Mouse (Mus musculus) layer of hippocampus, adult 2 months (tissue): ENCODE data around the gene Zfp628. TPM values are rescaled to one million over a fixed set of nuclear protein-coding genes. Genes with fewer than 3 reads are reported as not detected.
A peak's percentile ranks its signal among the peaks of the same experiment; 100 is the strongest.
"Not testable (repeated sequence)": the region's sequence is repeated elsewhere in the genome, so short reads cannot be mapped to it uniquely, and the experiment has no call there.

Source experiments
- DNase-seq, 2 experiments: peaks; one replicate each; pipeline ENCODE4 v3.0.0; 2022; ENCODE audit warnings: low spot score in 2 of 2
- H3K27ac ChIP-seq: fragments of 200-600 bp; 2 replicates; pipeline ENCODE4 v1.8.1; 2022
- H3K4me3 ChIP-seq: fragments of 200-600 bp; 2 replicates; pipeline ENCODE4 v1.8.1; 2022; ENCODE audit warnings: mild to moderate bottlenecking
- CTCF ChIP-seq: fragments of 200-600 bp; conservative IDR thresholded peaks from 2 replicates; pipeline ENCODE4 v1.8.1; 2022; ENCODE audit warnings: antibody characterized with exemption, mild to moderate bottlenecking, moderate library complexity
- long read RNA-seq, 2 experiments: library from polyadenylated mRNA; stranded (forward); transcript quantifications; one replicate each; pipeline ENCODE4 v2.0.0; 2021; ENCODE audit warnings: borderline mapping rate in 2 of 2
- total RNA-seq, 2 experiments: library from RNA; stranded (reverse); gene quantifications; 2 replicates each; pipeline ENCODE4 v1.2.3; 2021

The Zfp628 gene
- 10 to 100 TPM; 15.0 to 15.8 TPM for total RNA-seq
- long read RNA-seq, experiment 1, partial matches to known transcripts: 0 of 2 reads
- long read RNA-seq, experiment 1, other reads (novel, unspliced or antisense): 2 of 2 reads
- long read RNA-seq, experiment 2, partial matches to known transcripts: 0 of 2 reads
- long read RNA-seq, experiment 2, other reads (novel, unspliced or antisense): 1 of 2 reads

GRCm38 (mm10) chr7:4915007-4915665 is at the start of gene Zfp628:
Zfp628 (plus strand) TSS chr7:4915217.
- DNase-seq: peak; percentile 92 to 97
- no peak for TF ChIP-seq CTCF
- peak within 1 kb of the TSS; percentile 92 for H3K4me3 ChIP-seq
- peak within 1 kb of the TSS; percentile 93 for H3K27ac ChIP-seq

GRCm38 (mm10) chr7:4865579-4866493 is 49.2 kb upstream of the Zfp628 start:
- TF ChIP-seq CTCF: no peak
- peak overlapping the region; percentile 94 for H3K27ac ChIP-seq
- DNase-seq: peak; percentile 95 to 98
- peak overlapping the region; percentile 84 for H3K4me3 ChIP-seq

GRCm38 (mm10) chr7:4866631-4867180 is 48.3 kb upstream of the Zfp628 start:
- Histone ChIP-seq H3K4me3 (peak overlapping the region; percentile 84), H3K27ac (peak overlapping the region; percentile 94)
- TF ChIP-seq CTCF: no peak
- no peak for DNase-seq

DNA sequence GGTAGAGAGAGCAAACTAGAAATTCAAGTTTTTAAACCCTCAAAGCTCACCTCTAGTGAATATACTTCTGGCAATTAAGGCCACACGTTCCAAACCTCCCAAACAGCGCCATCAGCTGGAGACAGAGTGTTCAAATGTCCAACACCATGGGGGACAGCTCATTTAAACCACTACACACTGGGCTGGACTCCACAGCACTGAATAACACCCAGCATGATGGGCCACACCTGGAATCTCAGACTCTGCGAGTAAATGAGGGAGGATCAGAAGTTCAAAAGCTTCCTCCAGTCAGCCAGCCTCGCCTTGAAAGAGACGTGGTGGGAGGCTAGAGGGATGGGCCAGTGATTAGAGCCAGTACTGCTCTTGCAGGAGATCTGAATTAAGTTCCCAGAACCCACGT is 44.9 kb upstream of the Zfp628 start, which contains the start of gene Isoc2b:
Gene Isoc2b (minus strand): TSS at position 126 of the 400 bp plus-strand sequence.
- TF ChIP-seq CTCF: no peak
- DNase-seq: no peak
- H3K27ac ChIP-seq: no peak within 1 kb of the TSS
- no peak within 1 kb of the TSS for H3K4me3 ChIP-seq

- peak within 1 kb of the TSS; percentile 78 for H3K27ac ChIP-seq
Observed at GRCm38 (mm10) chr7:4876753-4877221, 38.2 kb upstream of the Zfp628 start, which contains the start of gene Isoc2a. Isoc2a (plus strand) TSS chr7:4877153.

GRCm38 (mm10) chr7:4877226-4877625 is 37.8 kb upstream of the Zfp628 start:
- H3K4me3 ChIP-seq: peak overlapping the region; percentile 77
- DNase-seq: no peak
- no peak for TF ChIP-seq CTCF
- H3K27ac ChIP-seq: peak overlapping the region; percentile 78

More at GRCm38 (mm10) chr7:4876753-4877221, 38.2 kb upstream of the Zfp628 start, which contains the start of gene Isoc2a:
- TF ChIP-seq CTCF: no peak
- H3K4me3 ChIP-seq: peak within 1 kb of the TSS; percentile 77
- DNase-seq: peak; percentile 85 to 92

DNA sequence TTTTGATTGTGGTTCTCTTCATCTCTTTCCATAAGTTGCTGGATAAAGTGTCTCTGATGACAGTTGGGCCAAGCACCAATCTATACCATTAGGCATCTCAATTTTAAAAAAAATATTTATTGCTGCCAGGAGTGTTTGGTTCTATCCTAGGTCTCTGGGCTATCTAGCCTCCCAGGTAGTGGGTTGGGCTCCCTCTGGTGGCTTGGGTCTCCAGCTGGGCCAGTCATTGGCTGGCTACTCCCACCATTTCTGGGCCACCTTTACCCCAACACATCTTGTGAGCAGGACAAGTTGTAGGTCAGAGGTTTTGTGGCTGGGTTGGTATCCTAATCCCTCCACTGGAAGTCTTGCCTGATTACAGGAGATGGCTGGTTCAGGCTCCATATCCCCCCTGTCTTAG is 36.8 kb upstream of the Zfp628 start:
- no peak for DNase-seq
- TF ChIP-seq CTCF: peak; percentile 56
- Histone ChIP-seq H3K27ac (no peak overlapping the region), H3K4me3 (no peak overlapping the region)

GRCm38 (mm10) chr7:4879036-4879435 is 36.0 kb upstream of the Zfp628 start:
- not testable (repeated sequence) for H3K4me3 ChIP-seq, DNase-seq, H3K27ac ChIP-seq

GRCm38 (mm10) chr7:4886680-4887079 is 28.3 kb upstream of the Zfp628 start:
- H3K4me3 ChIP-seq: no peak overlapping the region
- DNase-seq: no peak
- no peak for TF ChIP-seq CTCF
- H3K27ac ChIP-seq: no peak overlapping the region

DNA sequence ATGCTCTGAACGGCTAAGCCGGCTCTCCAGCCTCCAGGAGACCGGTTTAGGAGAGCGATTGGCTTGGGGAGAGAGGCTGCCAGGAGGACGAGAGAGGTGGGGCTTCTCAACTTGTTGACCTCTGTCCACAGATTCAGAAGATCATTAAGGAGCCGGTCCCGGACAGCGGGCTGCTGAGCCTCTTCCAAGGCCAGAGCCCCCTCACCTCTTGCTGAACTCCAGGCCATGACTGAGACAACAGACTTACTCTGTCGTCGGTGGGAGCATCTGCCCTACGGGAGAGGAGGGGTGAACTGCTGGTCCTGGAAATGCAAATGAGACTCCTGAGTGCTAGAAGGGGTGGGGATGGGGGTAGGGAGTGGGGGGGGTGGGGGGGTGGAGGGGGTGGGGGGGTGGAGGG is 19.8 kb upstream of the Zfp628 start:
- H3K27ac ChIP-seq: no peak overlapping the region

DNA sequence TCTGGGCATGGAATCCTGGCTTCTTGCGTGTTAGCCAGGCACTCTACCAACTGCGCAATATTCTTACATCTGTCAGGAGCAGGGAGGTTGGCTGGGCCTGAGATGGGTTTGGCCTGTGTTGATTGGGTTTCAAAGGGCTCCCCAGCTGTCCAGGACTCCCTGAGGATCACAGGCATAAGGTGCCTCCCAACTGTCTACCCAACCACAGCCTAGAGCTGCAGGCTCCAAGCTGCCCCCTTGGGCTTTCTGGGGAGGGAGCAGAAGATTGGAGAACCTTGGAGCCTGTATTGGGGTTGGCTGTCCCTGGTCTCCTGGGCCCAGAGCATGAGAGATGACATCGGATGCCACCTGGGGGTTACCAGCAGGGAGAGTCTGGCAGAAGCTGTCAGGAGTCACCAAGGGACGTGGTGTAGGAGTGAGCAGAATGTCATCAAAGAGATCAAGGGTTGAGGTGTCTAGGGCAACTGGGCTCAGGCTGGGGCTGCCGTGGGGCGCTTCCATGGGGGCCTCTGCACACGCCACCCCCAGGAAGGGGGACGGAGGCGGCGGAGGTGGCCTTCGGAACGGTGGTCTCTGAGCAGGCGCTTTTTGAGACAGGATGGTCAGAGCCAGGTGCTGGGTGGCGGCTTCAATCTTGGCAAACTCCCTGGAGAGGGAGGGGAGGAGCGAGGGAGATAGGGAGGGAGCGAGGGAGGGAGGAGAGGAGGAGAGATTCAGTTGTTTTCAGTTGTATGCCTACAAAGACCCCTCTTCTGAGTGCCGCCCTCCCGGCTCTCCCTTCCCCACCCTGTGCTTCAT is 16.0 kb upstream of the Zfp628 start:
- Histone ChIP-seq H3K27ac (peak overlapping the region; percentile 12; the same call in 1 of the 2 replicates), H3K4me3 (peak overlapping the region; percentile 39)
- no peak for DNase-seq
- no peak for TF ChIP-seq CTCF

More for the DNA sequence above, 19.8 kb upstream of the Zfp628 start:
- no peak overlapping the region for H3K4me3 ChIP-seq
- no peak for DNase-seq
- no peak for TF ChIP-seq CTCF
